Mouse (Mus musculus): ENCODE results near the gene Rsph3b.
"Not testable (repeated sequence)": the region's sequence is repeated elsewhere in the genome, so short reads cannot be mapped to it uniquely, and the experiment has no call there.

Gene Rsph3b

DNA sequence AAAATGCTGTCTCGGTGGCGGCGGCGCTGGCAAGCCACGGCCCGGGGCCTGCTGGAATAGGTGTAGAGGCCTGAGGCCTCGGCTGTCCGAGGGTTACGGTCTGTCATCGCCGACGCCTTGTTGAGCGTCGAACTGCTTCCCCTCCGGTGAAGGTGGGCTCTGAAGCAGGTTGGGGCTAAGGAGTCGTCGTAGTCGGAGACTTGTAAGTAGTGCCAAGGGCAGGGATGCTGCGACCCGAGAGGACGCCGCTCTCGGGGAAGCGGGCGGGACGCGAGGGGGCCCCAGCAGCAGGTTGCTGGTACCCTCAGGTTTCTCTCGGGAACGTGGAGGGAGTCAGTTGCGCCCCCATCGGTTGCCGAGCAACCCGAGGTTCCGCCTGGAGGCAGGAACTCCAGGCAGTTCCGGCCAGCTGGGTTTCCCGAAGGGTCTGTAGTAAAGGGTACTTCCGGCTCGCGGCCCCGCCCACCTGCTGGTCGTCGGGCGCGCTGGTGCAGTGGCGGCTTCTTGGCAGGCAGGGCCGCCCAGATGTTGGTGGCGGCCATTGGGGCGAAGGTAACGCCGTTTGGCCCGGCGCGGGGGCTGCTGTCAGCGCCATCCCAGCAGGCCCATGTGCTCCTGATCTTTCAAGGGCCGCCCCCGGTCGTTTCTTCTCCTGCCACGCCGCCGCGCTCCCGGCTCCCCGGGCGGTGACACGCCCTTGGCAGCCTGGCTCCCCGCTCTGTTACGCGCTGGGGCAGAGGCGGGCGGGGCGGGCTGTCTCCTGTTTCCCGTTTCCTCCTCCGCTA lies at the start of gene Rsph3b:
Rsph3b (minus strand) TSS at position 699 of the 785 bp plus-strand sequence.
- CTCF ChIA-PET = not testable (repeated sequence)
- POLR2A ChIA-PET = interaction anchor here in 1 of 4 experiments (0.8 kb wide), 1 partner anchor 998 kb away, joined by 4 read pairs; no protein-coding TSS in a partner anchor

DNA sequence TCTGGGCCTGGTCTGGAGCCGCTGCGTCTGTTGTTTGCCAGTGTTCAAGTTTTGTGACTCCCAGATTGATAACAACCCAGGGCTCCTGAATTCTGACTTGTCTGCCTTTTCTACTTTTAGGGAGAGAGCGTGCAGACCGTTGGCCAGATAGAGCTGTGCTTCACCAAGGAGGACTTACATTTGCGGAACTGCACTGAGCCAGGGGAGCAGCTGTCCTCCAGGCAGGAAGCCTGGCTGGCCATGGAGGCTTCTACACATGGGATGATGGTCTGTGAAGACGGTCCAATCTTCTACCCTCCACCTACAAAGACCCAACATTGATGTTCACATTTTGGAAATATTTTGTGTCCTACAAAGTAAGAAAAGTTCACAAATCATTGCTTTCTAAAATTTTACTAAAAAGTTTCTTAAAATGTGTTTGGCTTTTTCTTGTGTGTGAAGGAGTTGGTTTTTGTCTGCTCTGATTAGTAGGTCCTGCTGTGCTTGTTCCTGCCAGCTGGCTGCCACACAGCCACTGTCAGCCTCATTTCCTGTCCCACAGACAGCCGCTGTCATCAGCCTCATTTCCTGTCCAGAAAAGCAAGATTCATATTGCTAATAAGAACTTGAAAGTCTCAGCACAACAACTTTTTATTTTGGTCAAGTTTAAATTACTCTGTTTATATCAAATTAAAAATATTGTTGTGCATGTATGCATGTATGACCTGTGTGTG lies 49.5 kb upstream of the Rsph3b start:
- POLR2A ChIA-PET, CTCF ChIA-PET: not testable (repeated sequence)

DNA sequence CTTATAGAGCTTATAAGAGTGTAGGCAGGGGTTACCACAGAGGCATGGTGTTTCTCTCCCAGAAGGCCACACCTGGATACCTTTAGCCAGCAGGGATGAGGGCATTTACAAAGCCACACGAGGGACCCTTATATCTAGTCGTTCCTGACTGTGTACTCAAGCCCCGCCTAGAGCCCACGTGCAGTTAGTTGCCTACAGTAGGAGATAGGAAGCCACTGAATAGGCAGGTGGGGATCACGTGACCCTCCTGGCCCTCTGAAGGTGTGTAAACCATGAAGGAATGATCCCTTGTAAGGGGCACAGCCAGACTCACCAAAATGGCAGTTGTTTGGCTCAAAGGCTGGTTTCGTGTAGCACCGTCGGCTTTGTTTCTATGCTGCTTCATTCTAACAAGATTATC lies 48.3 kb upstream of the Rsph3b start:
- POLR2A ChIA-PET, CTCF ChIA-PET: not testable (repeated sequence)

DNA sequence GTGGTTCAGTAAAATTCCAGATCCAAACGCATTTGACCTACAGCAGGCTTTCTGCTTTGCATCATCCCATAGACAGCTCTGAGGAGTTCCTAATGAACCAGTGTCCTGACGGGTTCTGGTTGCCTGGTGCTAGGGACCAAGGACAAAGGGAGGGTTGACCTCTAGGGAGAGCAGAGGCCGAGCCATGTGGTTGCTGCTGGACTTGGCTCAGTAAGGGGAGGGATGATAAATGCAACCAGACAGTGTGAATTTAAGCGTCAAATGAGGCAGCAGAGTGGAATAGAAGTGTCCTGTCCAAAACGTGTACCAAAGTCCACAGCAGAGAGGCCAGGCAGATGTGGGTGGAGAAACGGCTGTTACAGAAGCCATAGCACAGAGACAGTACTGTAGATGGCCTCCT lies 47.0 kb upstream of the Rsph3b start:
- POLR2A ChIA-PET = not testable (repeated sequence)

DNA sequence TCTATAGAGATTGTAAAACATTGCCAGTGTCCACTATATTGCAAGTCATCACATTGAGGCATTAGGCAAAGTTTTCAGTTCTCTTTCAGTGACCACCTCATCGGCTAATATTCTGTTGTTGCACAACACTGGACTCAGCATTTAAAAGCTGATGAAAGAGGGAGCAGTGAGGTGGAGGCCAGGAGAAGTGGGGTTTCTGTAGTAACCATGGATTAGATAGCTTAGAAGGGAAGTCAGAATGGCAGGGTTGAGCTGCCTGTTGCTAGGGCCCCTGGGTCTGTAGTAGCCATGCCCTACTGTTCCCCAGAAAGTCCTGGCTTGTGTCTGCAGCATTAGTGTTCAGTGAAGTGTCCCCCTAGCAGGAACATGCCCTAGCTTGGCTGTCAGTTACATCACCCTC lies 37.6 kb upstream of the Rsph3b start:
- CTCF ChIA-PET, POLR2A ChIA-PET: not testable (repeated sequence)

More for the DNA sequence above, 47.0 kb upstream of the Rsph3b start:
- CTCF ChIA-PET = not testable (repeated sequence)

- CTCF ChIA-PET = not testable (repeated sequence)
These were observed 31.7 kb upstream of the Rsph3b start for GRCm38 (mm10) chr17:6980144-6980543.

GRCm38 (mm10) chr17:6979380-6979779 lies 30.9 kb upstream of the Rsph3b start:
- POLR2A ChIA-PET = interaction anchor here in 2 of 4 experiments (0.6 to 0.7 kb wide), 3 partner anchors 119 to 1301 kb away, joined by 3 to 4 read pairs (median 3); no protein-coding TSS in a partner anchor
- CTCF ChIA-PET = not testable (repeated sequence)

More at GRCm38 (mm10) chr17:6980144-6980543, 31.7 kb upstream of the Rsph3b start:
- POLR2A ChIA-PET = not testable (repeated sequence)

GRCm38 (mm10) chr17:6978287-6979248 lies 30.1 kb upstream of the Rsph3b start, which contains the start of gene Gm49721:
TSS of gene Gm49721 (plus strand) at chr17:6978904.
- CTCF ChIA-PET = not testable (repeated sequence)
- POLR2A ChIA-PET = interaction anchor here in 2 of 4 experiments (0.6 to 0.7 kb wide), 3 partner anchors 227 to 1301 kb away, joined by 3 to 4 read pairs (median 3); no protein-coding TSS in a partner anchor

DNA sequence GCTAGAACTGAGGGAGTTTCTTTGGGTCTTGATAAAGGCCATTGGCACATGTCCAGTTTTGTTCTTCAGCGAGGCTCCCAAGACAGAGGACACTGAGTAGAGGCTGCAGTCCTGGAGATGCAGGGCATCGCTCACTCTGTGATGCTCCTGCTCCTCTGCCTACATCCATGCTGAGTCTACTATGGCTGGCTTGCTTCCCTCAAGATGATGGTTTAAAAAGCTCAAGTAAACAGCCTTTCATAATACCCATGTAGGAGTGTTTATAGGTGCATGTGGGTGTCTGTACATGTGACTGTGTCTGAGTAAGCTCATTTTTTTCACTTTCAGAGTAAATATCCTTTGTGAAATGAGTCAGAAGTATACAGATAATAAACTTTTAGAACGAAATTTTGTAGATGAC lies 26.5 kb upstream of the Rsph3b start:
- CTCF ChIA-PET, POLR2A ChIA-PET: not testable (repeated sequence)

- POLR2A ChIA-PET, CTCF ChIA-PET: not testable (repeated sequence)
These were observed 24.4 kb upstream of the Rsph3b start for GRCm38 (mm10) chr17:6972836-6973396.

DNA sequence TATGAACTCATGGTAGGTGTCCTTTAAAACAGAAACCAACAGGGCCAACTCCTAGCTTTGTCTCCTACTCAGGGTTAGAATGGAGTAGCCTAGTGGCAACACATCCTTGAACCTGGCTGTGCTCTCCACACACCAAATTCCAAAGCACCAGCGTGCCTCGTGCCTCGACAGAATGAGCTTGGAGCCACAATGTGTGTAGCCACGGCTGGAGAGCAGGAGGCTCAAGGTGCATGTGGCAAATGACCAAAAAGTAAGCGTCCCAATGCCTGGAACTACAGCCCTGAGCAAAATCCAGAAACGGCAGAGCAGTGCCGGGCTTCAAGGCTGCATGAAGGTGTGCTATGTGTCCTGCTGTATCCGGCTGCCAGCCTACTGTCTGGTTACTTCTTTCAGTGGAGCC lies 22.8 kb upstream of the Rsph3b start:
- CTCF ChIA-PET, POLR2A ChIA-PET: not testable (repeated sequence)

GRCm38 (mm10) chr17:6970334-6970733 lies 21.9 kb upstream of the Rsph3b start, which contains the start of gene Rnaset2b:
TSS of gene Rnaset2b (plus strand) at chr17:6970634.
- CTCF ChIA-PET, POLR2A ChIA-PET: not testable (repeated sequence)

DNA sequence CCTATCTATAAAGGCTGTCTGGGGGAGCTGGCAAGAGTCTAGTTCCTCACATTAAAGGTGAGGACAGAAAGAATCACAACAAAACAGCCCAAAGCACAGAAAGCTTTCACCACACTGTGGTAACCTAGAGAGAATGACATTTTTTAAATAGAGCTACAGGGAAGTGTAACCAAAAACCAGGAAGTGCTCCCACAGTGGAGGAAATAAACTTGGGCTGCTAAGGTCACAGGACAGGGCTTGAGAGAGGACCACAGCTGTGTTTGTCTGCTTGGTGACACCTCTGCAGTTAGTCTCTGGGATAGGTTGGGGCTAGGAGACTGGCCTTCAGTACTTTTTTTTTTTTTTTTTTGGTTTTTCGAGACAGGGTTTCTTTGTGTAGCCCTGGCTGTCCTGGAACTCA lies 19.2 kb upstream of the Rsph3b start:
- CTCF ChIA-PET, POLR2A ChIA-PET: not testable (repeated sequence)

- POLR2A ChIA-PET, CTCF ChIA-PET: not testable (repeated sequence)
These were observed 16.9 kb upstream of the Rsph3b start for GRCm38 (mm10) chr17:6965364-6965763.

- CTCF ChIA-PET = not testable (repeated sequence)
- POLR2A ChIA-PET = interaction anchor here in 1 of 4 experiments (1.3 kb wide), 1 partner anchor 1200 kb away, joined by 4 read pairs; no protein-coding TSS in a partner anchor
These were observed 14.5 kb upstream of the Rsph3b start for GRCm38 (mm10) chr17:6962936-6963335.

- POLR2A ChIA-PET = interaction anchor here in 1 of 4 experiments (1.3 kb wide), 1 partner anchor 1201 kb away, joined by 4 read pairs; no protein-coding TSS in a partner anchor
- CTCF ChIA-PET = not testable (repeated sequence)
These were observed 13.9 kb upstream of the Rsph3b start for GRCm38 (mm10) chr17:6962339-6962738.

DNA sequence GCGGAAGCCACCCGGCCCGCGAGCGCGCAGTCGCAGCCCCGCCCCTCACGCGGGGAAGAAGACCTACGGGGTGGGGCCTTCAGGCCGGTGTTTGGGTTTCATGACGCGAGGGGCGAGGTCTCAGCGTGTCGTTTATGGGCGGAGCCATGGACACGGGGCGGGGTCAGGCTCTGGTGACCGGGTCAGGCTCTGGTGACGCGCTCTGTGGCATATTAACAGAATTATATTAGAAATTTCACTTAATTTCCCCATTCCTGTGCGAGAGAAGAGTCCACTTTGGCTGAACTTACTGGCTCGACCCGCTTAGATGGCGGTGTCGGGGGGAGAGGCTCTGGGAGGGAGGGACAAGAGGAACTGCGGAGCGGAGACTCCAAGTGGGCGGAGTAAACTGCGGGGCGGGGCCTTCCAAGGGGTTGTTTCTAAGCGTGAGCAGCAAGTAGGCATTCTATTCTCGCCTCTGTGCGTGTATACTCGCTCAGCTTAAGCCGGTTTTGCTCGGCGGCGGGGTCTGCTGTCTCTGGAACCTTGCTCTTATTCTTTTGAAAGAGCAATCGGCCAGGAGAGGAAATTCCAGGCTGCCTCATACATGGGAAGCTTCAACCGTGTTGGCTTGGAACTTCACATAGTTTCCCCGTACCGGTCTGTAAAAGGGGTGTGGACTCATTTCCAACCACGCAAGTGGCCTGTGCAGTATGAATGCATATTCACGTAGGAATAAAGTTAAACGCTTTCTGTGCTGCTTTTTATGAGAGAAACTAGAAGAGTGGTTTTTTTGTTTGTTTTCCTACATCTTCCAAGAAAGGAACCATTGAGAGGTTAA lies 12.9 kb upstream of the Rsph3b start:
- CTCF ChIA-PET, POLR2A ChIA-PET: not testable (repeated sequence)

DNA sequence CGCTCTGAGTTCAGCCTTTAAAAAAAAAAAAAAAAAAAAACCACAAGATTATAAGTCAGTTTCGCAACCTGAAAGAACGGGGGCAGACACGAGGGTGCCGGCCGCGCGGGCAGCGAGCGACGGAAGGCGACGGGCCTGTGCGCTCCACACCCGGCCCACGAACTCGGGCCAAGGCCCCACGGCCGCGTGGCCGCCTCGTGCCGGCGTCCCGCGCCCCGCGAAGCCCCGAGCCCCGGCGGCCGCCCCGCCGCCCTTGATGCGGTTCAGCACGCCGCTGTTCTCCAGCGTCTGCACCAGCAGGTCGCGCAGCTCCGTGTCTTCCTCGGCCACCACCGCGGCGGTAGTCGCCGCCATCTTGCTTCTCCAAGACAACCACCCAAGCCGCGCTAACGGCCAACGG lies 12.3 kb upstream of the Rsph3b start, which contains the start of gene Tagap1:
Tagap1 (minus strand) TSS at position 381 of the 400 bp plus-strand sequence.
- POLR2A ChIA-PET, CTCF ChIA-PET: not testable (repeated sequence)
